ENCODE assay signal across 22 mouse cellular contexts in the genomic region with DNA sequence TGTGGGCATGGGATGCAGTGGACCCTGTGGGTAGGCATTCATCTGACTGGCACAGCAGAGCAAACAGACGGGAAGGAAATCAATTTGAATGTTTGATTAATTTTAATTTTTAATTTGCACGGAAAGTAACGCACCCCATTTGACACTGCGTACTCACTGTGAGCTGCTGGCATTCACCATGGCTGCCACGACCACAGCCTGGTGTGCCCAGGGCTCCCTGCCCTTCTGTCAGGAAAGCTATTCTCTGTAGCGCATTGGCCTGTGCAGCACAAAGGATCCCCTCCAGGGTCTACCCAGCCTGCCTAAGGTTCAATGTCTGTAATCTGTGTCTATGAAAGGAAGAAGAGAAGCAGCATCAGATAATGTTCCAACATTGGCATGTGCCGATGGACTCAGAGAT. TPM values are rescaled to one million over a fixed set of nuclear protein-coding genes. Genes with fewer than 3 reads are reported as not detected.
DNase-seq lines count a peak whose midpoint lies in the region; ATAC-seq and TF ChIP-seq lines count a peak whose summit lies in the region.
"Had no signal": no experiment of that assay in that cellular context is flagged by ENCODE, and none has a peak within 500 bp of the region (broad histone marks: within the 10 kb centered on the region; RNA-seq: fewer than 3 reads in every experiment).

No protein-coding gene starts in this region.

- peaks cover 12% of the 10 kb centered on the region for H3K27me3 ChIP-seq in forebrain, postnatal 0 days (ENCODE audit: insufficient read depth, low read length)
- H3K27me3 ChIP-seq in forebrain, embryonic 10.5 days (ENCODE audit: poor library complexity, severe bottlenecking): peaks cover 29% of the 10 kb centered on the region
- peaks cover 7% of the 10 kb centered on the region; the same call in 1 of the 2 replicates for H3K27me3 ChIP-seq in hindbrain, postnatal 0 days (ENCODE audit: insufficient read depth, low read length)
- peaks cover 14% of the 10 kb centered on the region; the same call in 1 of the 2 replicates for H3K27me3 ChIP-seq in hindbrain, embryonic 14.5 days (ENCODE audit: control insufficient read depth, insufficient read depth, low read length)

- no peaks in the 10 kb centered on the region for H3K9me3 ChIP-seq in forebrain, postnatal 0 days (ENCODE audit: low read length)
- H3K9me3 ChIP-seq in forebrain, embryonic 10.5 days: no peaks in the 10 kb centered on the region
- H3K9me3 ChIP-seq in hindbrain, postnatal 0 days (ENCODE audit: low read length): no peaks in the 10 kb centered on the region
- no peaks in the 10 kb centered on the region for H3K9me3 ChIP-seq in hindbrain, embryonic 14.5 days (ENCODE audit: control insufficient read depth, low read length)
- H3K9me3 ChIP-seq: G1E had no signal

- H3K4me3 ChIP-seq in forebrain, postnatal 0 days (ENCODE audit: low read depth, low read length): no peak overlapping the region
- H3K4me3 ChIP-seq in forebrain, embryonic 10.5 days: no peak overlapping the region
- no peak overlapping the region for H3K4me3 ChIP-seq in hindbrain, postnatal 0 days (ENCODE audit: low read length)
- no peak overlapping the region for H3K4me3 ChIP-seq in hindbrain, embryonic 14.5 days (replicated peaks; ENCODE audit: low read length)

- no peak overlapping the region for H3K9ac ChIP-seq in forebrain, postnatal 0 days
- no peak overlapping the region for H3K9ac ChIP-seq in hindbrain, postnatal 0 days (replicated peaks; ENCODE audit: low read length)
- no peak overlapping the region for H3K9ac ChIP-seq in hindbrain, embryonic 14.5 days

- no peaks in the 10 kb centered on the region for H3K36me3 ChIP-seq in forebrain, postnatal 0 days (ENCODE audit: insufficient read depth)
- H3K36me3 ChIP-seq in forebrain, embryonic 10.5 days (replicated peaks): no peaks in the 10 kb centered on the region
- H3K36me3 ChIP-seq in hindbrain, postnatal 0 days (ENCODE audit: insufficient read depth, low read length): no peaks in the 10 kb centered on the region
- H3K36me3 ChIP-seq in hindbrain, embryonic 14.5 days (replicated peaks; ENCODE audit: control insufficient read depth, insufficient read depth): no peaks in the 10 kb centered on the region
- H3K36me3 ChIP-seq: G1E had no signal

- WGBS in forebrain, postnatal 0 days: 66% methylated on average over 7 of the region's 7 CpGs
- WGBS in forebrain, embryonic 10.5 days: 91% methylated on average over 7 of the region's 7 CpGs
- WGBS in hindbrain, postnatal 0 days: 70% methylated on average over 7 of the region's 7 CpGs
- 77% methylated on average over 7 of the region's 7 CpGs for WGBS in hindbrain, embryonic 14.5 days

- no peak overlapping the region for H3K27ac ChIP-seq in forebrain, postnatal 0 days (ENCODE audit: low read depth, low read length)
- H3K27ac ChIP-seq in forebrain, embryonic 10.5 days: no peak overlapping the region
- no peak overlapping the region for H3K27ac ChIP-seq in hindbrain, postnatal 0 days
- no peak overlapping the region for H3K27ac ChIP-seq in hindbrain, embryonic 14.5 days

- peak; percentile 59; the same call in 1 of the 2 replicates for ATAC-seq in forebrain, postnatal 0 days
- ATAC-seq in hindbrain, postnatal 0 days: 0 out of 2 replicates have a peak, but pooled peaks have one; percentile 27
- ATAC-seq in hindbrain, embryonic 14.5 days (ENCODE audit: low FRiP score): no peak
- ATAC-seq: activated CD4-positive, CD25-positive, alpha-beta regulatory T cell, adult 4 months; CD4-positive, CD25-positive, alpha-beta regulatory T cell, adult 4 months; Patski had no signal

- no peak overlapping the region for H3K4me2 ChIP-seq in forebrain, postnatal 0 days (ENCODE audit: low read depth)
- H3K4me2 ChIP-seq in hindbrain, postnatal 0 days (ENCODE audit: low read depth, low read length): no peak overlapping the region
- H3K4me2 ChIP-seq in hindbrain, embryonic 14.5 days (replicated peaks): no peak overlapping the region

- DNase-seq in cerebellum, postnatal 10 days: peak; percentile 39 to 52
- DNase-seq in cerebellum, adult 18-20 months: no peak
- DNase-seq in forebrain, postnatal 0 days: no peak
- DNase-seq in forebrain, embryonic 10.5 days (ENCODE audit: extremely low spot score, low spot score): no peak
- no peak for DNase-seq in hindbrain, postnatal 0 days (ENCODE audit: low spot score)
- no peak for DNase-seq in hindbrain, embryonic 14.5 days (ENCODE audit: low spot score)
- DNase-seq: adrenal gland, adult 2 months; adrenal gland, adult 8-10 months; adrenal gland, postnatal 10 days; adrenal gland, postnatal 14 days; adrenal gland, postnatal 25 days; adrenal gland, postnatal 36 days; B cell, adult 2 months; cerebellum, adult 11 months; cerebellum, adult 11-12 months; cerebellum, adult 2 months had no signal

- H3K4me1 ChIP-seq in forebrain, postnatal 0 days (ENCODE audit: insufficient read depth): no peaks in the 10 kb centered on the region
- H3K4me1 ChIP-seq in forebrain, embryonic 10.5 days: no peaks in the 10 kb centered on the region
- H3K4me1 ChIP-seq in hindbrain, postnatal 0 days (ENCODE audit: insufficient read depth, low read length): no peaks in the 10 kb centered on the region
- H3K4me1 ChIP-seq in hindbrain, embryonic 14.5 days (replicated peaks; ENCODE audit: control insufficient read depth, insufficient read depth, low read length): no peaks in the 10 kb centered on the region

- no peak for TF ChIP-seq CTCF in forebrain, postnatal 0 days (IDR thresholded peaks at IDR 0.05; ENCODE audit: low read depth)
- TF ChIP-seq CTCF in hindbrain, postnatal 0 days (IDR thresholded peaks at IDR 0.05; ENCODE audit: low read depth): no peak

RNA-seq across cellular contexts. Expression of a gene that starts 6.9 kb away (rescaled TPM):
- total RNA-seq in forebrain, postnatal 0 days (2014; rRNA removed): 90.3 and 103 TPM in 2 replicates
- polyA plus RNA-seq in forebrain, postnatal 0 days (2015; fragmentation: Nextera tagmentation; extraction: Ambion mirVana): 98.6 and 114 TPM in 2 replicates
- 0.74 and 0.77 TPM in 2 replicates for polyA plus RNA-seq in forebrain, embryonic 10.5 days (2016; fragmentation: Nextera tagmentation; extraction: Ambion mirVana)
- 181 and 192 TPM in 2 replicates for total RNA-seq in hindbrain, postnatal 0 days (2014; rRNA removed)
- polyA plus RNA-seq in hindbrain, postnatal 0 days (2015; fragmentation: Nextera tagmentation; extraction: Ambion mirVana): 81.0 and 88.6 TPM in 2 replicates
- polyA plus RNA-seq in hindbrain, embryonic 14.5 days (2014; fragmentation: Nextera tagmentation; extraction: Ambion mirVana): 57.3 and 65.9 TPM in 2 replicates
- total RNA-seq: CH12.LX, MEL had no signal
- polyA plus RNA-seq: activated CD4-positive, CD25-positive, alpha-beta regulatory T cell, adult 4 months; CD4-positive, CD25-positive, alpha-beta regulatory T cell, adult 4 months; G1E had no signal

Comparison
In these comparisons a context has a peak if more than half of its experiments do, and no peak if none do; other contexts are left out.
1. DNase-seq: peak in cerebellum, postnatal 10 days (2 of 2); none in cerebellum, adult 18-20 months (0 of 2), forebrain, postnatal 0 days (single experiment), forebrain, embryonic 10.5 days (single experiment), hindbrain, postnatal 0 days (single experiment) and hindbrain, embryonic 14.5 days (single experiment).
2. RNA of a gene that starts 6.9 kb away (polyA plus RNA-seq): 98.6 to 114 TPM in forebrain, postnatal 0 days, 81.0 to 88.6 TPM in hindbrain, postnatal 0 days and 57.3 to 65.9 TPM in hindbrain, embryonic 14.5 days; 0.74 to 0.77 TPM in forebrain, embryonic 10.5 days; every median in the first group is over 10 times any median in the second.